Mouse (Mus musculus): ENCODE results near the gene 1700018G05Rik. TPM values are rescaled to one million over a fixed set of nuclear protein-coding genes. Genes with fewer than 3 reads are reported as not detected.
"Not testable (repeated sequence)": the region's sequence is repeated elsewhere in the genome, so short reads cannot be mapped to it uniquely, and the experiment has no call there.

Gene 1700018G05Rik
- total RNA-seq (2021): not detected

- intact Hi-C loops (cut with DNase I): loop anchor here (2.0 kb wide), 1 partner anchor 241 kb away; the partner anchor contains the start of gene Gm3880
- DNase-seq: not testable (repeated sequence)
Measured at GRCm38 (mm10) chrX:102928072-102928471, at the start of gene 1700018G05Rik. Gene 1700018G05Rik (plus strand): TSS chrX:102928372.

- DNase-seq; intact Hi-C loops (cut with DNase I): not testable (repeated sequence)
Measured at GRCm38 (mm10) chrX:102908587-102908986, 19.6 kb upstream of the 1700018G05Rik start, which contains the start of the genes Dmrtc1a and 1700011M02Rik. Gene Dmrtc1a (minus strand): TSS chrX:102908687. Gene 1700011M02Rik (plus strand): TSS chrX:102908905.

- DNase-seq; intact Hi-C loops (cut with DNase I): not testable (repeated sequence)
Measured at GRCm38 (mm10) chrX:102914823-102915222, 13.3 kb upstream of the 1700018G05Rik start.

- DNase-seq: peak in 1 of 2 experiments; percentile 5
- intact Hi-C loops (cut with DNase I): not testable (repeated sequence)
Measured at GRCm38 (mm10) chrX:102926707-102927106, 1.5 kb upstream of the 1700018G05Rik start.

GRCm38 (mm10) chrX:102932992-102933570 lies 4.9 kb downstream of the 1700018G05Rik start:
- intact Hi-C loops (cut with DNase I): no loop called here
- DNase-seq: no peak

- DNase-seq: peak; percentile 40
- intact Hi-C loops (cut with DNase I): no loop called here
Measured at GRCm38 (mm10) chrX:102933571-102934394, 5.6 kb downstream of the 1700018G05Rik start.

- intact Hi-C loops (cut with DNase I): no loop called here
- DNase-seq: no peak
Measured at GRCm38 (mm10) chrX:102934395-102934764, 6.2 kb downstream of the 1700018G05Rik start.

- intact Hi-C loops (cut with DNase I): no loop called here
- DNase-seq: peak in 1 of 2 experiments; percentile 4
Measured at GRCm38 (mm10) chrX:102936743-102937142, 8.6 kb downstream of the 1700018G05Rik start.

- intact Hi-C loops (cut with DNase I): loop anchor here (10.0 kb wide), 1 partner anchor 495 kb away; no protein-coding TSS in a partner anchor
- not testable (repeated sequence) for DNase-seq
Measured at GRCm38 (mm10) chrX:102950136-102950535, 22.0 kb downstream of the 1700018G05Rik start.

GRCm38 (mm10) chrX:102958917-102959316 lies 30.7 kb downstream of the 1700018G05Rik start:
- DNase-seq: no peak
- intact Hi-C loops (cut with DNase I): loop anchor here (1.0 to 10.0 kb wide), 2 partner anchors 150 to 486 kb away; no protein-coding TSS in a partner anchor

GRCm38 (mm10) chrX:102960581-102960980 lies 32.4 kb downstream of the 1700018G05Rik start:
- intact Hi-C loops (cut with DNase I): no loop called here
- DNase-seq: no peak

Other genes with a start within 250 kb of the 1700018G05Rik start
- not detected for gene Gm3880, start 241.4 kb upstream of the 1700018G05Rik start, total RNA-seq (2021)
- not detected for gene Gm9112, start 220.7 kb upstream of the 1700018G05Rik start, total RNA-seq (2021)
- gene Dmrtc1b, start 220.5 kb upstream of the 1700018G05Rik start, total RNA-seq (2021): not detected
- not detected for gene Dmrtc1c1, start 125.4 kb upstream of the 1700018G05Rik start, total RNA-seq (2021)
- gene Dmrtc1c2, start 73.8 kb upstream of the 1700018G05Rik start, total RNA-seq (2021): not detected
- gene 1700031F05Rik, start 60.4 kb upstream of the 1700018G05Rik start, total RNA-seq (2021): not detected
- not detected for gene Dmrtc1a, start 19.7 kb upstream of the 1700018G05Rik start, total RNA-seq (2021)
- gene 1700011M02Rik, start 19.5 kb upstream of the 1700018G05Rik start, total RNA-seq (2021): not detected